Mouse (Mus musculus): ENCODE data around the gene Cyp4v3.

Gene Cyp4v3

DNA sequence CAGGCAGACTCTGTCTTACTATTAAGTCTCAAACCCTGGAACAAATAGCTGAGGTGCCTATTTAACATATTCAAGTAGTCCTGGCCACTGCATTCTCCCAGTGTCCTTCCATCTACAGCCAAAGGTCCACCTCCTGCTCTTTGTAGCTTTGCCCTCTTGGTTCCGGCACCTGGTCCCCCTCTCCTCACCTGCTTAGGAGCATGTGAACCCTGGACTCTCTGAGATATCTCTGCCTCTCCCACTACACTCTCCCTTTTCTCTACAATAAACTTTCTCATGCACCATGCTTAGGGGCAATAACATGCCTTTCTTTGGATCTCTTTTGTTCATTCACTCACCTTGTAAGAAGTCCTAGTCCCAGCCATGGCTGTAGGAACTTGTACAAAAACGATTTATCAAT is 11.7 kb downstream of the Cyp4v3 start:
- no peak for DNase-seq (ENCODE audit: extremely low spot score, low read depth, low spot score)

DNA sequence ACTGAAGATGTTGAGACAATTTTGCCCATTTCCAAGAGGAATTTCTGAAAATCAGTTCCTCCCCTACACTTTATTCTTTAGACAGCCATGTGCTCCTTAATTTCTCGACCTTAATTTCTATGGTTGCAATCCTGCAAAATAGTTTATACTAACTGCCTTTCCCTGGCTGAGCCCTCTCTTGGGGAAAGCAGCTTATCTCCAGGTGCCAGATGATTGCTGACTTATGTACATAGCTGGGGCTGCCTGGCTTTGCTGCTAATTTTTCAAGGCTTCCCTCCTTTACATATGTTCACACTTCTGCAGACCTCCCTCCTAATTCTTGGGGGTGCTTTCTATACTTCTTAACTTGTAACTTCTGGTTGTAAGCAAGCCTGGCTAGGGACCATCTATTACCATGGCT is 12.1 kb downstream of the Cyp4v3 start:
- no peak for DNase-seq (ENCODE audit: extremely low spot score, low read depth, low spot score)

GRCm38 (mm10) chr8:45310967-45311366 is 22.0 kb downstream of the Cyp4v3 start:
- no peak for DNase-seq (ENCODE audit: extremely low spot score, low read depth, low spot score)

DNA sequence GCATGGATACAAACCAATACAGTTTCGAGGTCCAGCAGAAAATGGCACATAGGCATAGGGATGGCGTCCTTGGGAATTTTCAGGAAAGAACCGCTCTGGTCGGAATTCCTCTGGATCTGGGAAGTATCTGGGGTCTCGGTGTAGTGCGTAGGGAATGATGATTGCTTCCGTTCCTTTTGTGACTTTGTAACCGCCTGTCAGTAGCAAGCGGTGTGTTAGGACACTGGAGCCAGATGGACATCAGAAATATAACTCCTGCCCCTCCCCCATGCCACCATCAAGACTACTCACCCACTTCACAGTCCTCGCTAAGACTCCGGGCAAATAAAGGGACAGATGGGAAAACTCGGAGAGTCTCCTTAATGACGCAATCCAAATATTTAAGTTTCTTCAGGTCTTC is 24.6 kb downstream of the Cyp4v3 start, which contains the start of gene Gm45753:
Gene Gm45753 (minus strand): TSS at position 101 of the 400 bp plus-strand sequence.
- no peak for DNase-seq (ENCODE audit: extremely low spot score, low read depth, low spot score)

DNA sequence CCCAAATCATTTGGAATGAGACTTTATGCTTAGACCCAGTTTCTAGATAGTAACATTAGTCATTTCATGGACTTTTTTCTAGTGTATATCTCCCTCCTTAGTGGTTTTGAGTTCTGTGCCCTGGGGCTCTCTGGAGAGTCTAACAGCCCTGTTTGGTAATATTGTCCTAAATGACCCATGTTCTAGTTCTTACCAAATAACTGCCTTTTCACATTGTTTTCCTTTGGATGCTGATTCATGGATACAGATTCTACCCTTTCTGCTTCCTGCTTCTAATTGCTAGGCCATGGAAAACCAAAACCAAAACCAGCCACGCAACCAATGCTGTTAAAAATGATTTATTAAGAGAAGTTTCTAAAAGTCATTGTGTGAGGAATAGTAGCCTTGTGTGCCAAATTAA is 27.5 kb downstream of the Cyp4v3 start:
- no peak for DNase-seq (ENCODE audit: extremely low spot score, low read depth, low spot score)

DNA sequence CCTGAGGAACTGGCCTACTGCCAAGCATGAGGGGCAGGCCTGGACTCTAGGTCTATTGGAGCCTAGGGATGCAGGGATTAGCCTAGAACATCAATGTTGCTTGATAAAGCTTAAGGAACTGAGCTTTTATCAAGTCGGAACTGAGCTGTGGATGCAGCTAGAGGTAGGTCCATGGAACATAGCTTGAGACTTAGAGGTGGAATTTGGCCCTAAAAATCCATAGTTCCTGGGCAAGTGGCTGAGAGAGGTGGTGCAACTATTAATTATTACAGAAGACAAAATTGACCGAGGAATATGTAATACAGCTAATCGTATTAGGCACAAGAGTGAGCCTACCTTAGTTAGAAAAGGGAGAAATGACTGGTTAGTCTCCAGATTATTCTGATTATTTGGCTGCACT is 28.7 kb downstream of the Cyp4v3 start:
- no peak for DNase-seq (ENCODE audit: extremely low spot score, low read depth, low spot score)

GRCm38 (mm10) chr8:45302390-45302789 is 30.6 kb downstream of the Cyp4v3 start:
- DNase-seq (ENCODE audit: extremely low spot score, low read depth, low spot score) = no peak

- DNase-seq (ENCODE audit: extremely low spot score, low read depth, low spot score) = no peak
Observed at GRCm38 (mm10) chr8:45295276-45295675, 37.7 kb downstream of the Cyp4v3 start.

GRCm38 (mm10) chr8:45294687-45295086 is 38.3 kb downstream of the Cyp4v3 start, which contains the start of gene Klkb1:
Gene Klkb1 (minus strand): TSS chr8:45294859.
- DNase-seq (ENCODE audit: extremely low spot score, low read depth, low spot score) = no peak

- no peak for DNase-seq (ENCODE audit: extremely low spot score, low read depth, low spot score)
Observed at GRCm38 (mm10) chr8:45291790-45292189, 41.2 kb downstream of the Cyp4v3 start.

- DNase-seq (ENCODE audit: extremely low spot score, low read depth, low spot score) = no peak
Observed at GRCm38 (mm10) chr8:45281630-45282029, 51.4 kb downstream of the Cyp4v3 start.

DNA sequence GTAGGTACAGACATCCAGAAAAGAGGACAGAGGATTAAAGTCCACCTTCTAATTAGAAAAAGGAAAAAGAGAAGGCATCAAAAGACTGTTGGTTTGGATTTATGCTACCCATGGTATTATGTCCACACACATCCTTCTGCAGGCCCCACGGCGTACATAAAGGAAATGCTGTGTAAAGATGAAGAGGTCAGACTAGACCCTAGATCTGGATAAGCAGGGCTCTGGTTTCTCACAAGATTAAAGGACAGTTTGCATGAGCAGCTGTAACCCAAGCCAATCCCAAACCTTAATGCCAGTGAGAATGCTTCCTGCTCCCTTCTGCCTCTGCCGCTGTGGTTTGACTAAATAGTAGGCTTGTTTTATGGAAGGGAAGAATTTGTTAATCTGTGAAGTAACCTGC is 55.6 kb downstream of the Cyp4v3 start:
- no peak for DNase-seq (ENCODE audit: extremely low spot score, low read depth, low spot score)

DNA sequence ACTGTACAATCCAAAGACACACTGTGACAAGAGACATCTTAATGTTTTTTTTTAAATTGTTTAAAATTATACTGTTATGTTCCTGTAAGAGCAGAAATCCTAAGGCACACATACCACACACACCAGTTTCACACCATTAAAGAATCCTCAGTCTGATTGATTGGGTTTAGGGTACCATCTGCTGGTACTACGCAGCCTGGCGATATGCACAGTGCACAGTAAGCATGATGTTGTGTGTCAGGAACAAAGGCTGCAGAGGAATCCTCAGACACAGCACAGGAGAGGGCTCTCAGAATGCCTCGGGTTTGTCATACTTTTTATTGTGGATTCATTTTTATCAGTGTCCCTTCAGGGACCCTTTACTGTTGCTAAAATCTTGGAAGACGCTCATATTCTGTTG is 58.7 kb downstream of the Cyp4v3 start:
- no peak for DNase-seq (ENCODE audit: extremely low spot score, low read depth, low spot score)

DNA sequence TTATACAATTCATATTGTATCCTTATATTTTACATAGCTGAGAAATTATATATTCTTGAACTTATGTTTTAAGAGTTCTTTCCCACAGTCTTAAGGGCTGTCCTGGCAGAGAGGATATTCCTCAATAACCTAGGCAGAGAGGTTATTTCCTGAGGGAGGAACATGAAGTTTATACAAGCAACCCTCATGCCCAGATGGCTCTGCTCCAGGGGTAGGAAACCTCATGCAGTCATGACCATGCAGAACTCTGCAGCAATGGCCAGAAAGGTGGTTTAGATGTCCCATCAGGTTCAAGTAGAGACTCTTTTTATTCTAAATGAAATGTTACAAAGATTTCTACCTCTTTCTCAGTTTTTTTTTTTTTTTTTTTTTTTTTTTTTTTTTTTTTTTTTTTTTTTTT is 64.0 kb downstream of the Cyp4v3 start:
- DNase-seq (ENCODE audit: extremely low spot score, low read depth, low spot score) = no peak

DNA sequence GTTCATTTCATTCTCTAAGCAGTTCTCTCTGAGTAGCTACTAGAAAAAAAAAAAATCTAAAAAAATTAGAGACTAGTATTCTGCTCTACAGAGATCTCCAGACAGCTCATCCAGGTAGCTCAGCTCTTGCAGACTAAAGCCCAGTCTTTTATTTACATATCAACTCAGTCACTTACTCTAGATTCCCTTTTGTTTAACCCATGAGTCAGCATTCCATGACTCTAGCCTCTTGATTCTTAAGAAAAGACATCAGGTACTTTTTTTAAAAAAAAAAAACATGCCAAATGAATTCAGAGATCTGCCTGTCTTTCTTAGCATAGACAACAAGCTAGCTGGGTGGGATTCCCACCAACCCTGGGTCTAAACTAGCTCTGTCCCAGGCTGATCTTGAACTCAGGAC is 64.5 kb downstream of the Cyp4v3 start:
- DNase-seq (ENCODE audit: extremely low spot score, low read depth, low spot score) = no peak

DNA sequence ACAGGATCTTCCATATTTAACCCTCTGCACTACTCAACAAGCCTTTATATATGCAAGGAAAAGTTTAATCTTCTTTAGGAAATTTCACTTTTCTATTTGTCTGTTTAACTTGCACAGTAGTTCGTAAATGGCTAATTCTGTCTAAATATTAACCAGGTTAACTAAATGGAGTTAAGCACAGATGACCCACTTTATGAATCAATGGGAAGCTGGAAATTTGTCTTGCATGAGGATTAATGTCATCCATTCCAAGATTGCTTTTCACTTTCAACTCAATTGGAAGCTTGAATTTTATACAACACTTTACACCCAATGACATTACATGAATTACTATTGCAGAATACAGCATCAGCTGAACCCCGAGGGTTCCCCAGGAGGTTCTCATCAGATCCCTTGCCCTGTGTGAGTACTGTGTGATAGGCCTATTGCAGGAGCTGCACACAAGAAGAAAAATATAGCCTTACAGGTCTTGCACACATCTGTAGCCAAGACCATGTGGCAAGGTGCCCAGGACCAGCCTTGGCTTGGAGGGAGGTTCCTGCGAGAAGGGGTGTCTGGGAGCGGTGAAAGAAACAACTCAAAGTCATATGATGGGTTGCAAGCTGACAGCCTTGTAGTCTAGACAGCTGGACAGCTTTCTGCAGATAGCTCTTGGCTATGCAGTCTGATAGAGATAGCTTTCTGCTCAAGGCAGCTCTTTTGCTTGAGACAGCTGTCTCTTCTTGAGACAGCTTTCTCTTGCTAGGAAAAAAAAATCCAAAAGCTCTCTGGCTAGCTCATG is 65.2 kb downstream of the Cyp4v3 start:
- DNase-seq (ENCODE audit: extremely low spot score, low read depth, low spot score) = no peak

DNA sequence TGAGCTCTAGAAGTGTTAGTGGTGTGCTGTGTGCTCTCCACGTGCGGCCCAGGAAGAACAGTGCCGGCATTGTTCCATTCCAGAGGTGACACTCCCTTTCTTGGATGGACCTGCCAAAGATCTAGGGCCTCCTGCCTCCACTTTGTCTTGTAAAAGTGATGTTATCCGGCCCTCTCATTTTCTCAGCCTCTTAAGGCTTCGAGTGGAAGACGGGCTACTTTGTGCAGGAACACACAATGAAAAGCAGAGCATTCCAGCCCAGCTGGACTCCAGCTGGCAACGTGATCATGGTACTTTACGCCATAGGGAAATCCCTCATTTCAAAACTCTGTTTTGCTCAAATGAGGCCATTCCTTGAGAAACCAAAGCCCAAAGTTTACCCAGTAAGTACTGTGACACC is 66.0 kb downstream of the Cyp4v3 start:
- DNase-seq (ENCODE audit: extremely low spot score, low read depth, low spot score) = no peak

- DNase-seq (ENCODE audit: extremely low spot score, low read depth, low spot score) = no peak
Observed at GRCm38 (mm10) chr8:45264918-45265317, 68.1 kb downstream of the Cyp4v3 start.

GRCm38 (mm10) chr8:45262851-45263250 is 70.2 kb downstream of the Cyp4v3 start:
- no peak for DNase-seq (ENCODE audit: extremely low spot score, low read depth, low spot score)

GRCm38 (mm10) chr8:45261920-45262319 is 71.1 kb downstream of the Cyp4v3 start, which contains the start of gene F11:
Gene F11 (minus strand): TSS chr8:45262031.
- no peak for DNase-seq (ENCODE audit: extremely low spot score, low read depth, low spot score)

DNA sequence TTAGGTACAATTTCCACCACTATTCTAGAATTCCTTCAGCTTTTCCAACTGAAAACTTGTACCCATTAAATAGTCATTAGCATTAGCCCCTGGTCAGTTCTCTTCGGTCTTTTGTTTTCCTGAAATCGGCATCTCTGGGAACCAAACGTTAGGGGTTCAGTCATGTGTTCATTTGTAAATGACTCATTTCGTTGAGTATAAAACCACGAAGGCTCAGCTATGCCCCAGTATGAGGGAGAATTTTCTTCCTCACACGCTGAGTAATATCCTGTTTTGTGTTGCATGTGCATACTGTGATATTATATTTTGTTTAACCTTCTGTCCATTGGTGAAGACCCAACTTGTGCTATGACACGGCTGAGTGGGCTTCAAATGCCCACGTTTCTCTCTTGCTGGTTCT is 74.6 kb downstream of the Cyp4v3 start:
- DNase-seq (ENCODE audit: extremely low spot score, low read depth, low spot score) = no peak

GRCm38 (mm10) chr8:45255040-45255439 is 78.0 kb downstream of the Cyp4v3 start:
- no peak for DNase-seq (ENCODE audit: extremely low spot score, low read depth, low spot score)
